Mouse (Mus musculus) C2C12 (cell line): ENCODE data around the gene Atp5d.

ENCODE experiments used
- CTCF ChIP-seq: IDR thresholded peaks from one replicate; pipeline ENCODE4 v1.5.1; 2011; ENCODE audit not compliant: control insufficient read depth, insufficient read depth, insufficient read length
- USF1 ChIP-seq: IDR thresholded peaks from one replicate; pipeline ENCODE4 v1.6.1; 2011; ENCODE audit warnings: low read depth, mild to moderate bottlenecking, control low read depth, moderate library complexity

GRCm38 (mm10) chr10:80117736-80118135 lies 20.7 kb upstream of the Atp5d start:
- no peak for TF ChIP-seq USF1
- TF ChIP-seq CTCF = no peak
